Mouse (Mus musculus): Measurements from ENCODE around the gene Bad. TPM values are rescaled to one million over a fixed set of nuclear protein-coding genes. Genes with fewer than 3 reads are reported as not detected.

Bad gene
- total RNA-seq, 1 experiment from 2014 or later = 53.7 TPM

DNA sequence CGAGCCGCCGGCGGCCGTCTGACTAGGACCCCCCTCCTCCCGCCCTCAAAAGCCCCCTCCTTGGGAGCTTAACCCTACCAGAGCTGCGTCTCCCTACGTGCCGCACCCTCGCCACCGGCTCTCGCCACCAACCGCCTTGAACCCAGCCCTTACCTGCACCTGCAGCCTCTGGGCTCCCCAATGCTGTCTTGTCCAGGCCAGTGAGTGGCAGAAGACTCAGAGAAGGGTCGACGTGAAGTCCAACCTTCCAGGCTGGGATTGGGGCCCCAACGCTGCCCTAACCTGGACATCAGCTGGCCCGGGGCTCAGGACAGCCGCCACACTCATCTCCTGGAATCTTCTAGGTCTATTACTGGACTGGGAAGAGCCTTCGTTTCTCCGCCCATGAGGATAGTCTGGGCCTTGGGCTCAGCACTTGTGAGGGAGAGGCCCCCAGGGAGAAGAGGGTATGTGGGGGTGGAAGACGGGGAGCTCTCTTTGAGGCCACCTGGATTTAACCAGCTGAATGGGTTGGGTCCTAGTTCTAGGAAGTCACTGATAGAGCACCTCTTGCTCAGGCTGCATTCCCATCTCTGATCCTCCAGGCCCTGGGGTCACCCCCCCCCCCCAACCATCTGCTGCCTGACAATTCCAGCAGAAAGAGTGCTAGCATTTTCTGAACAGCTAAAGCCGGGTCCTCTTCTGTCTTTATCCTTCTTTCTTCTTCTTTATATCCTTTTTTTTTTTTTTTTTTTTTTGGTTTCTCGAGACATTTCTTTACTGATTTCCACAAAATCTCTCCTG is 7.3 kb upstream of the Bad start, which contains the start of gene Kcnk4:
Gene Kcnk4, minus strand, starts transcription at position 321 of the 783 bp plus-strand sequence.
- DNase-seq = no peak

DNA sequence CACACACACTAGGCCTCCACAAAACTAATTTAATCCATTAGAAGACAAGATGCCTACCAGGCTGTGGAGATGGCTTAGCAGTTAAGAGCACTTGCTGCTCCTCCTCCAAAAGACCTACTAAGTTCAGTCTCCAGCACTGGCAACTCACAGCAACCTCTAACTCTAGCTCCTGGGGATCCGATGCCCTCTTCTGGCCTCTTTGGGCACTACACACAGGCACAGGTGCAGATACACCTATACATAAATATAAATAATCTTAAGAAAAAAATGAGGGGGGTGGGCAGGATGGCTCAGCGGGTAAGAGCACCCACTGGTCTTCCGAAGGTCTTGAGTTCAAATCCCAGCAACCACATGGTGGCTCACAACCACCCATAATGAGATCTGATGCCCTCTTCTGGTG is 5.4 kb upstream of the Bad start:
- DNase-seq = no peak

DNA sequence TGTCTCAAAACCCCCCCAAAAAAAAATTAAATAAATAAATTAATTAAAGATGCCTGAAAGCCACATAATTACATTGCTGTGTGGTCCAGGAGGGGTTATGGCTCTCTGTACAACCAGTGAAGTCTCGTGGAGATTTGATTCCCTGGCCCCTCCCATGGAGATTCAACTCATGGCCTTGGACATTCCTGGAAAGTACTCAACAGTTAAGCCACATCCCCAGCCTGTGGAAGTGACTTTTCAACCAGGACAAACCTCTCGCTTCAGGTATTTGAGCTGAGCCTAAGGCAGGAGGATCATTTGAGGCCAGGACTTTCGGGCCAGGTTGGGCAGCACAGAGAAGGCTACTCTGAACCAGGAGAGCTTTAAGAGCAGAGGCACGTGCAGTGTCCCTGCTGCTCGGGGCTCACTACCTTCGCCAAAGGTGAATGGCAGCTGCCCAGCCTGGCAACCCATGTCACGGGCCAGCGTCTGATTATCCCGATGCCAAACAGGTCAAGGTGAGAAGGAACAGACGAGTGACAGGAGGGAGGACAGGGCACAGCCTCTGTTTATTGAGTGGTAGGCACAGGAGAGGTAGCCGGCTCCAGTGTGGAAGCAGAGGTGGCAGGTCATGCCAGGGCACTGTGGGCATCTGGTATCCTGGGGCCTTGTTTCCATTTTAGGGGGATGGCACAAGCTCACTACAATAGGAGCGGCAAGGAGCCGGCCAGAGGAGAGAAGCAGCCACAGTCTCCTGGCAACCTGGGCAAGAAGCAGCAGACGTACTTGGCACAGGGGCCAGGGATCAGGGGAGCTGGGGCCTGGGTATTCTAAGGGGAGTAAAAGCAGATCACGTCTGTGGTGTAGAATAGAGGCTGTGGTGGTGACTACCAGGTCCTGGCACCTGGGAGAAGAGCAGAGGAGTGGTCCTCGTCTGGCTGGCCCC is 3.9 kb upstream of the Bad start:
- DNase-seq = no peak

DNA sequence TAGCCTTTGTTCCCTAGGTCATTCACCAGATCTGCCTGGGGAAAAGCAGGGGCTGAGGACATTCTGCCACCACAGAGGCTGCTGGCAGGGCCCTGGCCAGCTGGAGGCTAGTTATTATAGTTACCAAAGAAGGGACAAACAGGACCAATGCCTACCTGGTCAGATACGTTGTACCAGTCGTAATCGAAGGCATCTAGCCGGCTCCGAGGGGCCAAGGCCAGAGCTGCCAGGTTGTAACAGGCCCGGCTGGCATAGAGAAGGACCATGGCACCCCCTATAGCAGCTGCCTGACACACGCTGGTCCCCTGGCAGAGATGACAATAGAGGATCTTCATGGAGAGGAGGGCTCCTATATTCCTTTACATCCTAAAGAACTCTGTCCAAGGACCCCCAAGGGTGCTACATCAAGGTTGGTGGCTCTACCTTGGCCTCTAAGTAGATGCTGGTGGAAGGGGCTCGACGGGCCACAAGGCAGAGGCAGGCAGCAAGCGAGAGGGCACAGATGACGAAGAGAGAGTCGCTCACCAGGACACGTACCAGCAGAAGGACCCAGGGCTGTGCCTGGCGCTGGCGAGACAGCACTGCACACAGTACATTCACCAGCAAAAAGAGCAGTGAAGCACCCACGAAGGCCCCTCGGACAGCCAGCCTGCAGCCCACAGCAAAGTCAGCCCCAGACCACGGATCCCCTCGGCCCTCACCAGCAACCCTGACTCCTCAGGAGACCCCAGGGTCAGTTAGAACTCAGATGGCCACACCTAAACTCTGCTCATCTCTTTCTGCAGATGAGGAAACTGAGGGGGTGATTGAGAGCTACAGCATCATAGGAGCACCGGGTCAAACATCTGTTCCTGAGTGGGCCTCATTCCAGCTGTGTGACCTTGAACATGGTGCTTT is 2.3 kb upstream of the Bad start:
- DNase-seq = no peak

DNA sequence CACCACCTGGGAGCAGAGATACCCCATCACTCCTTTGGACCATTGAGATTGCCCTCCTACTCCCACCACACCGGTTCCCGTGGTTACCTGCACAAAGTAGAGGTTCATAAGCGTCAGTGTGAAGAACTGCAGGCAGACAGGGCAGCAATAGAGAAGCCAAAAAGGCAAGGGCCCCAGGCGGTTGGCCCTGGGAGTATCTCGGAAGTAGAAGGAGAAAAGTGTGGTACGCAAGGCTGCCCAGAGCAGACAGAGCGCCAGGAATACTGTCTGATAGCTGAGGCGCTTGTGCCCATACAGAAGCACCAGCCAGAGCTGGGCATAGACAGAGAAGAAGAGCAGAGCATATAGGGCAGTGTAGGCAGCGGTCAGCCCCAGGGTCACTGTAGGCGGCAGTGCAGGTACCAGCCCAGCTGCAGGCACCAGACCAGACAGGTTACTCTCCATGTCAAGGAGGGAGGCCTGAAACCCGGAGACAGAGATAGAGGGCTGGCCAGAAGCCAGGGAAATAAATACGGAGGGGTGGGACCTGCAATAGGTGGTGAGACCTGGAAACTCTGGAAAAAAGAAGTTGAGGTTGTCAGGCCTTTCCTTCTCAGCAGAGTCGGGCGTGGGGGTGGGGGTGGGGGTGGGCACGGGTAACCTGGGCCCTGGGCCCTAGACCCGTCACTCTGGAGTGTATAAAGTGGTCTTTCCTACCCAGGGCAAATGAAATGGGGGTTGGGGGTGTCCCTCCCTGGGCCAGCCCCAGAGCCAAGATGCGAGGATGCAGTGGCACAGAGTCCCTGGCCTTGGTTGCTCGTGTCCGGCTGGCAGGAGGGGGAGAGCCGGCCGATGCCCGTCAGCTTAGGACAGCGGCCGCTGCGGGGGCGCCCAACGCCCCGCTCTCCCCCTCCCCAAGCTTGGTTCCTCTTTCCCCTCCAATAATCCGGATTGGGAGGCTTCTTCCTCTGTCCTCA is 987 bp upstream of the Bad start:
- DNase-seq = no peak

DNA sequence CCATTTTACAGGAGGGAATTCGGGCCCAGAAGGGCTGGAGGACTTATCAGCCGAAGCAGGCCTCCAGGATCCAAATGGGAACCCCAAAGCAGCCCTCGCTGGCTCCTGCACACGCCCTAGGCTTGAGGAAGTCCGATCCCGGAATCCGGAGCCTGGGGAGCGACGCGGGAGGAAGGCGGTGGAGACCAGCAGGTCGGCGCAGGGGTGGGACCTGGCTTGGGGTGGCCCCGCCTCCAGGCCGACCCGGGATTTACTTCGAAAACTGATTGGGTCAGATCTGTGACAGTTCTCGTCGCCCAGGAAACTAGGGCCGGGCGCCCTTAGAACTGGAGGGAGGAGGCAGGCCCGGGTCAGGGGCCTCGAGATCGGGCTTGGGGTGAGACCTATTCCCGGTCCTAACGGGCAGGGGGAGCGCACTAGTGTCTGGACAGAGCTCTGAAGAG is 609 bp downstream of the Bad start, which contains the start of gene Gpr137:
Gene Gpr137, minus strand, starts transcription at position 232 of the 443 bp plus-strand sequence.
- DNase-seq = peak; percentile 94

DNA sequence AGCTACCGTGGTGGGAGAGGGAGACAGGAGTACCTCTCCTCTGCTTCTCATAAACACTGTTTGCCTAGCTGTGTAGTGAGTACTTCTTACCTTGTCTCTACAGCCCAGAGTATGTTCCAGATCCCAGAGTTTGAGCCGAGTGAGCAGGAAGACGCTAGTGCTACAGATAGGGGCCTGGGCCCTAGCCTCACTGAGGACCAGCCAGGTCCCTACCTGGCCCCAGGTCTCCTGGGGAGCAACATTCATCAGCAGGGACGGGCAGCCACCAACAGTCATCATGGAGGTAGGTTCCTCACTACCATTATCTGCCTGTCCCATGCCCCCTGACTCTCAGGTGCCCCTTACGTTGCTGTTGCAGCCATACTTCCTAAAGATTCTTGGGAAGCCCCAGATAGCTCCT is 1.1 kb downstream of the Bad start:
- no peak for DNase-seq

DNA sequence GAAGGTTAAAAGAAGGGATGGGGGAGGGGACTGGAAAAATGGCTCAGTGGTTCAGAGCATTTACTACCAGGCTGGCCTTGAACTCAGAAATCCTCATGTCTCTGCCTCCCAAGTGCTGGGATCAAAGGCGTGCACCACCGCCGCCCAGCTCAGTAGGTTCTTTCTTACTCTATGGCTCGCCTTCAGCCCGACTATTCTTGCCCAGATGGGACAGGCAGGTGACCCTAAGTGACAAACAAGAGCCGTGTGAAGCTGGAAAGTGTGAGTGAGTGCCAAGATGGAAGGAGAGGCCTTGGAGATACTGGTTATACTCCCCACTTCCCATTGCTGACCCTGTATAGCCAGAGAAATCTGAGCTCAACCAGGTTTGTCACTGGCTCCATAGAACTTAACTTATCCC is 2.0 kb downstream of the Bad start:
- no peak for DNase-seq

DNA sequence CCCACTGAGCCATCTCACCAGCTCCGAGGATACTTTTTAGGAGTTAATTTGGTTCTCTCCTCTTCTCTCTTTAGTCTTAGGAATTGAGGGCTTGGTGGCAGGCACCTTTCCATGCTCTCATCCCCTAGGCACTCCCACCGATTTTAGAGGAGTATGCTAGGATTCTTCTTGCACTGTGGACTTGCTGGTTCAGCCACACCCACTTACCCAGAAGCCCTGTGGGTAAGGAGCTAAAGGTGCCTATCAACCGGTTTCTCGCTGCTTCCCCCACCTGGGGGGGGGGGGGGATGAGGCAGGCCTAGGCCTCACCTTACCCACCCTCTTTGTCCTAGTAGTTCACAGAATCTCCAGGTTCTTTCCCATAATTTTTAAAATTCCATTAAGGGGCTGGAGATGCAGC is 6.1 kb downstream of the Bad start:
- DNase-seq = no peak

DNA sequence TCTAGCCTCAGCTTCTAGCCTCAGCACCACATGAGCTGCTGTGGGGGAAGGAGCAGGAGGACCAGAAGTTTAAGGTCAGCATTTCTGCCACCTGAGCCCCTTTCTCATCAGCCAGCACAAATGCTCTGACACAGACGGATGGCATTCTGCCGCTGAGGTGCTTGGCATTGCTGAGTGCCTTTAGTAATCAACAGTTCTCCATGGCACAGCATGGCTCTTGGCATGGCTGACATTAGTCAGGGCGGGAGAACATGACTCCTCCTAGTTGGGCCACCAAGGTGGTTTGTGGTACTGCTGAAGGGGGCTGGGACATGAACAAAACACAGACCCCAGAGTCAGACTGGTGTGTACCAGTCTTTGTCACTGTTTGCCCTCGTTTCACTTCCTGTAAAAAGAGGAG is 6.5 kb downstream of the Bad start:
- DNase-seq = no peak

DNA sequence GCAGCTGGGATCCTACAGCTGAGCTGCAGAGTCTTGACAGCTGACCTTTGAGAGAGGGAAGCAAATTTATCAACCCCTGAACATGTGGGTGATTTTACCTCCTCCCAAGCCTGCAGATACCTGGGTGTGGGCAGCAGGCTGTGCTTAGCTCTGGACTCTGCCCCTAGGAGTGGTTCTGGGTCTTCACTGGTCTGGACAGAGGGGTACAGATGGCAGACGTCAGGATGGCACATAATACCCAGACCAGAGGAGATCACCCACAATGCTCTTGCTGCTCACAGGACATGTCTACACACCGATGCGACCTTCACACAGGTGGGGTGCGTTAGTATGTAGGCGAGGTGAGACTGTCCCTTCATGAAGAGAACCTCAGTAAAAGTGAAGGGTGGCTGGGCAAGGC is 7.9 kb downstream of the Bad start:
- no peak for DNase-seq

DNA sequence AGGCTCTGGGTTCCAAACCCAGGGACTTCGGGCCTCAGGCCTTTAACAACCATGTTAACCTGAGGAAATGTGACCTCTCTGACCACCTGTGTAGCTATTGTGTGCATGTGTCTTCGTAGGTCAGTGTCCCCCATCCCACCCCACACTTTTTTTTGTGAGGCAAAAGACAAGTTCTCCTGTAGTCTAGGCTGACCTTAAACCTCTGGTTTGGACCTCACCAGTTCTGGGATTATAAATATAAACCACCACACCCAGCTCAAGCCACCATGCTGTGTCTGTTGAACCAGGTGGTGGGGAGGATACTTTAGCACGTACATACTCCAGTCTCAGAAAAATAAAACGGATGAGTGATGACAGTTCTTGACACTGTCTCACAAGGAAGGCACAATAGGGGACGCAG is 8.3 kb downstream of the Bad start:
- no peak for DNase-seq

DNA sequence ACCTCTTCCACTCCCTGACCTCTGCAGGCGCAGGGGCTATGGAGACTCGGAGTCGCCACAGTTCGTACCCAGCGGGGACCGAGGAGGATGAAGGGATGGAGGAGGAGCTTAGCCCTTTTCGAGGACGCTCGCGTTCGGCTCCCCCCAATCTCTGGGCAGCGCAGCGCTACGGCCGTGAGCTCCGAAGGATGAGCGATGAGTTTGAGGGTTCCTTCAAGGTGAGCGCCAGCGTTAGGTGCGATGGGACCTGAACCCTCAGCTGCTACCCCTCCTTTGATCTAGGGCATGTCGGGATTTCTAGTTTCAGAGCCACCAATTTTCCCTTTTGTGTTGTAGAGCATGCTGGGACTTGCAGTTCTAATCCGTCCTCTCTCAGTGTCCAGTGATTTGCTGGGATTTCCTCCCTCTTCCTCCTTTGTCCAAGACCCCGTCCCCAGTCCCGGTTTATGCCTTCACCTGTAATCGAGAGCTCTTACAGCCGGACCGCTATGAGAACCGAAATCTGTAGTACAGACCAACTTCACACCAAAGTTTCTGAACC is 9.0 kb downstream of the Bad start:
- DNase-seq = peak; percentile 61

DNA sequence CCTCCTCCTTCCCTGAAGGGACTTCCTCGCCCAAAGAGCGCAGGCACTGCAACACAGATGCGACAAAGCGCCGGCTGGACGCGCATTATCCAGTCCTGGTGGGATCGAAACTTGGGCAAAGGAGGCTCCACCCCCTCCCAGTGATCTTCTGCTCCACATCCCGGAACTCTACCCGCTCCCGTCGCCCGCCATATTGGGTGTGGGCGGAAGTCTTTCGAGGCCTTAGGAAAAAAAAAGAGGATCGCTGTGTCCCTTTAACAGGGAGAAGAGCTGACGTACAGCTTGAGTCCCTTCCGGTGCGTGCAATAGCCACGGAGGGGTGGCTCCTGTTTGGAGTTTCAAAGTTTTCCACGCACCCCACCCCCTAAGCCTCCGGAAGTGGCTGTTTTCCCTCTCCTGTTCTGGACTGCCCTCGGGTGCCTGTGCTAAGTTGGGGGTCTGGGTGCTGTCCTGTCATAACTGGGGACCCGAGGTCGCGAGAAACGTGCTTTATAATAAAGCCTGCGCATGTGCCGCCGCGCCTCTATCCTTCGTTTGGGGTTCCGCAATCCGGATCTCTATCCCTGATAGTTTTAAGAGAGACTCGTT is 9.8 kb downstream of the Bad start:
- DNase-seq = peak; percentile 92

DNA sequence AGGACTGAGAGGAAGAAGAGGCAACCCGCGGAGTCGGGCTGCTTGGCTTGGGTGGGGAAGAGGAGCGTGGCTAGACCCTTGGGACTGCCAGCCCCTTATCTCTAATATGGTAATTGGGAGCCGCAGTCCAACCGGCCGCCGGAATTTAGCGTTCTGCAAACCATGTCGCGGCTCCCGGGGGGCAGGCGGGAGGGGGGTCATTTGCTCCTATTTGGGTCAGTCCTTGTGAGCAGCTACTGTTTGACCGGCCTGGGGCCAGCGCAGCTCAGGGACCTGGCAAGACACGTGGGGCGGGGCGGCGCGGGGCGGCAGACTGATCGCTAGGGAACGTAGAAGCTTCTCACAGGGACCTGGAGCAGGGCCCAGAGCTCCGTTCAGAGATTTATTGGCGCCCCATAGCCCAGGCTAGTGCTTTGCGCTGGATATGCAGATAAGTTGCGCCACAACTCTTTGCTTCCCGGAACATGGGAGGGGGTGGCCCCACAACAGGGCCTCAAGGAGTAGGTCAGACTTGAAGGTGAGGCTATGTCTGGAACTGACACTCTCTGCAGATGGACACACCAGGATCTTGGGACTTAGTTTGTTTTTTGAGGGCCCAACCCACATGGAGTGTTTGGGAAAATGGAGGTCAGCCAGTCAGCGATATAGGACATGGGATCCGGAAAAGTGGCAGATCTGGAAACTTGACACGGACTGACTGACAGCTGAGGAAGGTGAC is 10.5 kb downstream of the Bad start:
- peak; percentile 88 for DNase-seq

DNA sequence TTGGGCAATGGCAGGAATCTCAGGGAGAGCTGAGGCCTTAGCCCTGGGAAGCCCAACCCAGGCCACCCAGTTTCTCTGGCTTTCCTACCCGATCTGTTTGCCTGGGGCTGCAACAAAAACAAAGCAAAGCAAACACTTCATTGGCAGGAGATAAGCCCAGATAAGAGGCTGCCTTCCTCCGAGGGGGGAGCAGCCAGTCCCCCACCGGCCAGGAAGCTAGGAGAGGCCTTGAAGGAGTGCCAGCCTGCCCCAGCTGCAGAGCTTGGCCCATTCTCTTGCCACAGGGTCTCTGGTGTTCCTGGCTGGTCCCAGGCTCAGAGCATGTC is 11.0 kb downstream of the Bad start:
- peak; percentile 73 for DNase-seq

DNA sequence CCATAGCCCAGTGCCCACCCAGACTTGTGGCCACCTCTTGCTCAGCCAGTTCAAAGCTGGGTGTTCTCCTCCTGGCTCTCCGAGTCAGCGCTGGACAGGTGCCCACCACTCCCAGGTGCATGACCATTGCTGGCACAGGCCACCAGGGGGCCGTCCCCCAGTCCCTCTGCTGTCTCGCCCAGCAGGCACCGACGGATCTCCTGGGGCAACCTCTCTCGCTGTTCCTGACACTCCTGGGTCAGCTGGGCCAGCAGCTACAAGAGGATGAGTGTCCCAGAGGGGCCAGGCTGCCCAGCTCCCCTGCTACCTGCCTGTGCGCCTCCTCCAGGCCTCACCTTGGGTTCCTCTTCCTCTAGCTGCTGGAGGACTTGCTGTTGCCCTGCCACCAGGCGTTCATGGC is 12.4 kb downstream of the Bad start:
- DNase-seq = peak; percentile 65

DNA sequence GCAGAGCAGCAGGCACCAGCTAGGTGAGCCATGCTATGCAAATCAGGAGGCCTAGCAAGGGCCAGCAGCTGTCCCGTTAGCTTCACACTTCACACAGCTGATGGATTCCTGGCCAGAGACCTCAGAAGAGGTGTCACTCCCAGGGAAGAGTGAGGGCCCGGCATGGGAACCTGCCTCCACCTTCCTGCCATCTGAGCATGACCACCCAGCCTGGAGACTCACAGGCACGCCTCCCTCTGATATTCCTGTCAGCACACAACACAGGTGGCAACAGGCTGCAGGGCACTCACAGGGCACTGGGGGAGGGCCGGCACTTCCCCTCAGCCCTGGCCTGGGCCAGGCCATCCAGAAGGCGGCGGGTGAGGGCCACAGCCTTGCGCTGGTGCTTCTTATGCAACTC is 13.8 kb downstream of the Bad start:
- DNase-seq = no peak

DNA sequence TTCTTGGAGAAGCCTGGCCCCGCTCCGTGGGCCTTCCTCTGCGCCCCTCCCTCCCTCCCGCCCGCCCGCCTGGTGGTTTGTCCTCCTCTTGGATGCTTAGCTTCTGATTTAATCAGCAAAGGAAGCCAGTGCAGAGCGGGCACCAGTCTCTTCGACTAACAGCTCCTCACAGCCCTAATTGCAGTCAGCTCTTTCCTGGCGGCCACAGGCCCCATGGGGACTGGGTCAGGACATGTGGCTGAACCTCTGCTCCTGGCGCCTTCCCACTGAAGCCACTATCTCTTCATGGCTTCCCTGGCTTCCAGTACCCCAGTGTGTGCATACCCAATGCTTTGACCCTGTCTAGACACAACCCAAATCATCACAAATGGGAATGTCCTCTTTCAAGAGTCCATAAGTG is 14.8 kb downstream of the Bad start:
- DNase-seq = no peak
